Mouse (Mus musculus) bone marrow macrophage, adult 2 months (primary cell): ENCODE measurements at regions not wholly inside any gene's neighbourhood (a gene's known extent, or its start where the extent isn't known, plus 50 kb on each side); places are given as distances from the start of the nearest gene placed in this dataset.

Experiments used
- H3K27ac ChIP-seq: 2 replicates; pipeline ENCODE4 v1.5.1; 2012; ENCODE audit warnings: low read depth, low read length; ENCODE audit not compliant: insufficient read depth
- H3K4me1 ChIP-seq: 2 replicates; pipeline ENCODE4 v1.6.1; 2012; ENCODE audit warnings: low read length; ENCODE audit not compliant: control insufficient read depth, insufficient read depth
- H3K4me3 ChIP-seq: 2 replicates; pipeline ENCODE4 v1.5.1; 2012; ENCODE audit warnings: mild to moderate bottlenecking, low read length, moderate library complexity; ENCODE audit not compliant: insufficient read depth
- CTCF ChIP-seq: IDR thresholded peaks from 2 replicates; pipeline ENCODE4 v1.5.1; 2012; ENCODE audit warnings: low read depth, mild to moderate bottlenecking, low read length, moderate library complexity
- POLR2A ChIP-seq: IDR thresholded peaks from 2 replicates; pipeline ENCODE4 v1.6.1; 2012; ENCODE audit warnings: mild to moderate bottlenecking, low read depth, low read length, borderline replicate concordance

DNA sequence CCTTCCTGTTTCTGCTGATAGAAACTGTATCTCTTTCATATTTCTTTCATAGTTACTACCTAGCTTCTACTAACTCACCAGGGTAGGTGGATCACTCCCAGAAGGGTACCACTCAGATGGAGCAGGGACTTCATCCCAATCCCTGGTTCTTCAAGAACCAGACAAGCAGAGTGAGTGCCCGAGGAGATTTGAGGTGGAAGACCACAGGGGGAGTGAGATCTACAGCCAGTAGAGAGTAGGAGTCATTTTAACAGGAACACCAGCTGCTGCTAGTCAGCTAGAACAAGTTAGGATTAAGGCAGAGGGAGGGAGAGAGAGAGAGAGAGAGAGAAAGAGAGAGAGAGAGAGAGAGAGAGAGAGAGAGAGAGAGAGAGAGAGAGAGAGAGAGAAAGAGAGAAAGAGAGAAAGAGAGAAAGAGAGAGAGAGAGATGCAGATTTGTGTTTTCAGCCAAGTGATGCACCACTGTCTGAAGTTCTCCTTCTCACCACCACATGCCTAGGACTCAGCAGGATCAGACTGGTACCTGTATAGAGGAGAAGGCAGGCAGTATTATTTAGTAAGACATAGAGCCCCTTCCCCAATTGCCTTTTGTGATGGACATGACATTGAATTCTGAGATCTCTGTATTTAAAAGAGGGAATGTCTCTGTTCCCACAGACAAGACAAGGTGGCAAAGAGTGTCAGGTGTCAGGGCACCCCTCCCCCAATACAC is 51.4 kb upstream of the Zfp648 start:
- no peak overlapping the region for H3K27ac ChIP-seq
- no peak for TF ChIP-seq CTCF
- TF ChIP-seq POLR2A: no peak
- no peaks in the 10 kb centered on the region for H3K4me1 ChIP-seq
- H3K4me3 ChIP-seq: no peak overlapping the region

DNA sequence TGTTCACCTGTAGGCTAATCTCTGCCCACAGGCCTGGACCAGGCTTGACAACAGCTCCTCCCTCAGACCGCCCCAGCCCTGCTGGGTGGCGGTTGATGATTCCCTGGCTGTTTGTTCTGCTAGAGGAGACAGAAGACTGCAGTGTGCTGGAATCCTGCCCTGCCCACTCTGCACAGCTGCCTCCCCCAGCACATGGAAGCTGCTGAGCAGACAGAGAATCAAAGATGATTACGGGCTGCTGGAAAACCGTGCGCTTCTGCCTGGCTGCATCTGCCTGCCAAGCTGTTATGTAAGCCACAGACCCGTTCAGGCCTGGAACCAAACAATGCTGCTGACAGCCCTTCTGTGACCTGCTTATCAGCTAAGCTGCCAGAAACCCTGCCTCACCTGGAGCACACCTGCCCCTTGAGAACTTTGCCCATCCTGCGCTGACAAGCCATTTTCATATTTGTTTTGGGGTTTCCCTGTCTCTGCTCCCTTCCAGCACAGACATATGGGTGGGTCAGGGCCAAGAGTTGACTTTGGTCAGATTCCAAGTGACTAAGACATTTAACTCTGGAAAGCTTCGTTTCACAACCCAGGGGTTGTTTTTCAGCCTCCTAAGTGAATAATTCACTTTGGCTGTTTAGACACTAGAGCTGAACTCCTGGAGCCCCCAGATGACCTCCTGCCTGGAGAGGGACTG is 50.7 kb upstream of the Zfp648 start:
- no peak overlapping the region for H3K27ac ChIP-seq
- H3K4me1 ChIP-seq: no peaks in the 10 kb centered on the region
- H3K4me3 ChIP-seq: no peak overlapping the region
- TF ChIP-seq CTCF (no peak), POLR2A (no peak)
